16 mouse cellular contexts compared by ENCODE assay signal in genomic region chr6:52274576-52274975, GRCm38 (mm10). TPM values are rescaled to one million over a fixed set of nuclear protein-coding genes. Genes with fewer than 3 reads are reported as not detected.
"Had no signal": no experiment of that assay in that cellular context is flagged by ENCODE, and none has a peak within 500 bp of the region (broad histone marks: within the 10 kb centered on the region; RNA-seq: fewer than 3 reads in every experiment).

No protein-coding gene starts in this region.

- H3K9ac ChIP-seq: liver, embryonic 14.5 days; stomach, embryonic 15.5 days had no signal

- DNase-seq: kidney, adult 8-10 months; kidney, postnatal 25 days; lung, adult 18-20 months; lung, postnatal 36 days; right cerebral cortex, postnatal 14 days; thymus, adult 2 months; thymus, postnatal 25 days had no signal

- H3K4me1 ChIP-seq: stomach, embryonic 15.5 days had no signal

- H3K9me3 ChIP-seq: stomach, embryonic 15.5 days had no signal

- H3K4me3 ChIP-seq: stomach, embryonic 15.5 days had no signal

- H3K36me3 ChIP-seq: stomach, embryonic 15.5 days had no signal

- H3K4me2 ChIP-seq: stomach, embryonic 15.5 days had no signal

- H3K27ac ChIP-seq: liver, embryonic 14.5 days; stomach, embryonic 15.5 days had no signal

RNA-seq across cellular contexts. Expression of gene Hoxa13, which starts 13.9 kb away (rescaled TPM):
- polyA plus RNA-seq: liver, adult 2 months; lung, embryonic 16.5 days; midbrain, postnatal 0 days; neural tube, embryonic 14.5 days; spleen, adult 2 months; stomach, embryonic 15.5 days; testis, adult 2 months; thymus, adult 2 months had no signal

RNA-seq across cellular contexts. Expression of gene Hoxa11, which starts 29.0 kb away (rescaled TPM):
- polyA plus RNA-seq: liver, adult 2 months; liver, embryonic 14.5 days; lung, embryonic 16.5 days; midbrain, postnatal 0 days; spleen, adult 2 months; testis, adult 2 months; thymus, adult 2 months had no signal

RNA-seq across cellular contexts. Expression of gene Hoxa10, which starts 33.9 kb away (rescaled TPM):
- polyA plus RNA-seq: liver, adult 2 months; lung, embryonic 16.5 days; midbrain, postnatal 0 days; spleen, adult 2 months; thymus, adult 2 months had no signal

RNA-seq across cellular contexts. Expression of gene Evx1, which starts 38.7 kb away (rescaled TPM):
- polyA plus RNA-seq: kidney, embryonic 16.5 days; liver, adult 2 months; liver, embryonic 14.5 days; lung, embryonic 16.5 days; spleen, adult 2 months; stomach, embryonic 15.5 days; thymus, adult 2 months had no signal

RNA-seq across cellular contexts. Expression of gene Hoxa9, which starts 43.7 kb away (rescaled TPM):
- polyA plus RNA-seq: midbrain, postnatal 0 days had no signal
